Mouse (Mus musculus) forebrain, embryonic 11.5 days (tissue): ENCODE measurements around the gene Ift74. TPM values are rescaled to one million over a fixed set of nuclear protein-coding genes. Genes with fewer than 3 reads are reported as not detected.
"Not testable (repeated sequence)": the region's sequence is repeated elsewhere in the genome, so short reads cannot be mapped to it uniquely, and the experiment has no call there.

Experiments
- ATAC-seq: fragments of 200-750 bp; cut with Nextera tagmentation; replicated peaks from 2 replicates; pipeline ENCODE4 v1.8.0; 2017; ENCODE audit warnings: moderate TSS enrichment; ENCODE audit not compliant: low FRiP score
- DNase-seq: peaks from one replicate; pipeline ENCODE4 v3.0.0-alpha.2; 2017; ENCODE audit warnings: low spot score
- H3K27ac ChIP-seq: fragments of 300-500 bp; sonication (generic); 2 replicates; pipeline ENCODE4 v1.5.1; 2014; ENCODE audit warnings: low read depth, low read length
- H3K27me3 ChIP-seq: fragments of 300-500 bp; sonication (generic); 2 replicates; pipeline ENCODE4 v1.6.1; 2014; ENCODE audit warnings: mild to moderate bottlenecking, low read length, mixed read lengths; ENCODE audit not compliant: control insufficient read depth, insufficient read depth
- H3K36me3 ChIP-seq: fragments of 300-500 bp; sonication (generic); 2 replicates; pipeline ENCODE4 v1.6.1; 2014; ENCODE audit warnings: mild to moderate bottlenecking, low read length, moderate library complexity, mixed read lengths; ENCODE audit not compliant: control insufficient read depth, insufficient read depth
- H3K4me1 ChIP-seq: fragments of 300-500 bp; sonication (generic); replicated peaks from 2 replicates; pipeline ENCODE4 v1.6.1; 2014; ENCODE audit warnings: low read length, mixed read lengths; ENCODE audit not compliant: control insufficient read depth, insufficient read depth
- H3K4me2 ChIP-seq: fragments of 300-500 bp; sonication (generic); 2 replicates; pipeline ENCODE4 v1.6.1; 2014; ENCODE audit warnings: low read depth, mild to moderate bottlenecking, low read length, moderate library complexity, mixed read lengths; ENCODE audit not compliant: severe bottlenecking
- H3K4me3 ChIP-seq: fragments of 300-500 bp; sonication (generic); 2 replicates; pipeline ENCODE4 v1.5.1; 2014; ENCODE audit warnings: low read depth, low read length
- H3K9ac ChIP-seq: fragments of 300-500 bp; sonication (generic); 2 replicates; pipeline ENCODE4 v1.6.1; 2014; ENCODE audit warnings: low read length
- H3K9me3 ChIP-seq: fragments of 300-500 bp; sonication (generic); 2 replicates; pipeline ENCODE4 v1.6.1; 2016; ENCODE audit warnings: low read length, mixed read lengths; ENCODE audit not compliant: control insufficient read depth
- WGBS: fragments of 180-500 bp; shearing (Covaris S2); extraction: QIAGEN DNeasy Blood & Tissue Kit; methylation state at CpG from one replicate; pipeline ENCODE4 v1.1.7; 2014; 5-methylcytosine and 5-hydroxymethylcytosine counted together
- polyA plus RNA-seq: library from polyadenylated mRNA; unstranded; fragments of >200 nt; fragmentation: Nextera tagmentation; extraction: Ambion mirVana; gene quantifications from 2 replicates; pipeline ENCODE4 v1.2.1, GENCODE M21; 2014

Ift74 gene
- polyA plus RNA-seq, 1 experiment from 2014 or later = 80.7 TPM

- no peak for DNase-seq
- WGBS = 92% methylated on average over 2 of the region's 2 CpGs
- H3K4me3 ChIP-seq = no peak overlapping the region
- H3K27ac ChIP-seq = no peak overlapping the region
- no peak overlapping the region for H3K4me2 ChIP-seq
- no peaks in the 10 kb centered on the region for H3K27me3 ChIP-seq
- no peaks in the 10 kb centered on the region for H3K9me3 ChIP-seq
- peaks cover 4% of the 10 kb centered on the region; the same call in 1 of the 2 replicates for H3K36me3 ChIP-seq
- H3K4me1 ChIP-seq = no peaks in the 10 kb centered on the region
- no peak overlapping the region for H3K9ac ChIP-seq
- ATAC-seq = no peak
Measured at GRCm38 (mm10) chr4:94681181-94681580, 66.9 kb downstream of the Ift74 start.

- 81% methylated on average over 1 of the region's 1 CpGs for WGBS
- ATAC-seq (no peak), DNase-seq (no peak)
- Histone ChIP-seq H3K4me1 (no peaks in the 10 kb centered on the region), H3K27me3 (no peaks in the 10 kb centered on the region), H3K4me3 (no peak overlapping the region), H3K9ac (no peak overlapping the region), H3K36me3 (peaks cover 4% of the 10 kb centered on the region; the same call in 1 of the 2 replicates), H3K27ac (no peak overlapping the region), H3K4me2 (no peak overlapping the region), H3K9me3 (no peaks in the 10 kb centered on the region)
Measured at GRCm38 (mm10) chr4:94682029-94682428, 67.7 kb downstream of the Ift74 start.

GRCm38 (mm10) chr4:94683305-94683704 is 69.0 kb downstream of the Ift74 start:
- 91% methylated on average over 5 of the region's 5 CpGs for WGBS
- Histone ChIP-seq H3K9ac (no peak overlapping the region), H3K4me1 (no peaks in the 10 kb centered on the region), H3K36me3 (peaks cover 4% of the 10 kb centered on the region; the same call in 1 of the 2 replicates), H3K27me3 (no peaks in the 10 kb centered on the region), H3K4me2 (no peak overlapping the region), H3K4me3 (no peak overlapping the region), H3K9me3 (no peaks in the 10 kb centered on the region), H3K27ac (no peak overlapping the region)
- ATAC-seq (no peak), DNase-seq (no peak)

GRCm38 (mm10) chr4:94689804-94690203 is 75.5 kb downstream of the Ift74 start:
- not testable (repeated sequence) for H3K9ac ChIP-seq, ATAC-seq, DNase-seq, H3K27ac ChIP-seq, H3K4me2 ChIP-seq, H3K36me3 ChIP-seq, H3K27me3 ChIP-seq, H3K9me3 ChIP-seq, H3K4me1 ChIP-seq, H3K4me3 ChIP-seq
- 88% methylated on average over 2 of the region's 2 CpGs for WGBS

GRCm38 (mm10) chr4:94691078-94691477 is 76.8 kb downstream of the Ift74 start:
- H3K36me3 ChIP-seq = no peaks in the 10 kb centered on the region; the same call in 1 of the 2 replicates
- WGBS = 89% methylated on average over 4 of the region's 4 CpGs

GRCm38 (mm10) chr4:94692175-94692574 is 77.9 kb downstream of the Ift74 start:
- no peak overlapping the region for H3K27ac ChIP-seq

More at GRCm38 (mm10) chr4:94691078-94691477, 76.8 kb downstream of the Ift74 start:
- no peaks in the 10 kb centered on the region for H3K27me3 ChIP-seq
- H3K9ac ChIP-seq = no peak overlapping the region
- ATAC-seq (no peak), DNase-seq (no peak)
- H3K4me2 ChIP-seq = no peak overlapping the region
- no peaks in the 10 kb centered on the region for H3K9me3 ChIP-seq
- no peak overlapping the region for H3K27ac ChIP-seq
- H3K4me1 ChIP-seq = no peaks in the 10 kb centered on the region
- no peak overlapping the region for H3K4me3 ChIP-seq

GRCm38 (mm10) chr4:94696368-94696767 is 82.1 kb downstream of the Ift74 start:
- H3K9ac ChIP-seq = no peak overlapping the region
- no peaks in the 10 kb centered on the region for H3K9me3 ChIP-seq
- no peaks in the 10 kb centered on the region for H3K4me1 ChIP-seq
- no peak overlapping the region for H3K27ac ChIP-seq
- 87% methylated on average over 3 of the region's 3 CpGs for WGBS
- H3K36me3 ChIP-seq = no peaks in the 10 kb centered on the region
- no peak overlapping the region for H3K4me3 ChIP-seq
- no peak overlapping the region for H3K4me2 ChIP-seq
- ATAC-seq (no peak), DNase-seq (no peak)
- no peaks in the 10 kb centered on the region for H3K27me3 ChIP-seq

More at GRCm38 (mm10) chr4:94692175-94692574, 77.9 kb downstream of the Ift74 start:
- no peak overlapping the region for H3K9ac ChIP-seq
- no peaks in the 10 kb centered on the region; the same call in 1 of the 2 replicates for H3K36me3 ChIP-seq
- no peak overlapping the region for H3K4me3 ChIP-seq
- H3K4me1 ChIP-seq = no peaks in the 10 kb centered on the region
- DNase-seq (no peak), ATAC-seq (no peak)
- no peak overlapping the region for H3K4me2 ChIP-seq
- no peaks in the 10 kb centered on the region for H3K9me3 ChIP-seq
- H3K27me3 ChIP-seq = no peaks in the 10 kb centered on the region
- WGBS = 89% methylated on average over 2 of the region's 2 CpGs

GRCm38 (mm10) chr4:94711002-94711401 is 96.7 kb downstream of the Ift74 start:
- H3K4me2 ChIP-seq = no peak overlapping the region
- H3K9me3 ChIP-seq = no peaks in the 10 kb centered on the region
- H3K4me1 ChIP-seq = no peaks in the 10 kb centered on the region
- H3K36me3 ChIP-seq = no peaks in the 10 kb centered on the region
- no peak overlapping the region for H3K4me3 ChIP-seq
- WGBS = 96% methylated on average over 2 of the region's 2 CpGs
- no peak overlapping the region for H3K27ac ChIP-seq
- DNase-seq = no peak
- ATAC-seq = no peak
- H3K9ac ChIP-seq = no peak overlapping the region
- H3K27me3 ChIP-seq = no peaks in the 10 kb centered on the region

GRCm38 (mm10) chr4:94711426-94711825 is 97.1 kb downstream of the Ift74 start:
- ATAC-seq = no peak

More at GRCm38 (mm10) chr4:94711426-94711825, 97.1 kb downstream of the Ift74 start:
- 85% methylated on average over 4 of the region's 4 CpGs for WGBS
- no peak overlapping the region for H3K4me2 ChIP-seq
- no peaks in the 10 kb centered on the region for H3K9me3 ChIP-seq
- no peak overlapping the region for H3K4me3 ChIP-seq
- H3K27me3 ChIP-seq = no peaks in the 10 kb centered on the region
- no peak overlapping the region for H3K9ac ChIP-seq
- no peaks in the 10 kb centered on the region for H3K4me1 ChIP-seq
- no peak overlapping the region for H3K27ac ChIP-seq
- no peak for DNase-seq
- H3K36me3 ChIP-seq = no peaks in the 10 kb centered on the region
